Mouse (Mus musculus): ENCODE measurements around the gene Slit3. TPM values are rescaled to one million over a fixed set of nuclear protein-coding genes. Genes with fewer than 3 reads are reported as not detected.

Slit3 gene
- total and polyA plus RNA-seq, 2 experiments from 2014 or later: 5.6 to 15.0 TPM

GRCm38 (mm10) chr11:35403516-35403915 lies 282.5 kb downstream of the Slit3 start:
- H3K27me3 ChIP-seq (ENCODE audit: insufficient read depth, low read length): no peaks in the 10 kb centered on the region
- no peak overlapping the region for H3K27ac ChIP-seq (ENCODE audit: low read depth, low read length)
- H3K9ac ChIP-seq: no peak overlapping the region
- H3K4me3 ChIP-seq (ENCODE audit: low read depth, low read length): no peak overlapping the region
- DNase-seq: no peak
- peak; percentile 49; the same call in 1 of the 2 replicates for ATAC-seq
- 84% methylated on average over 9 of the region's 9 CpGs for WGBS
- no peak overlapping the region for H3K4me2 ChIP-seq (ENCODE audit: low read depth)
- TF ChIP-seq CTCF (IDR thresholded peaks at IDR 0.05; ENCODE audit: low read depth): no peak
- H3K9me3 ChIP-seq (ENCODE audit: low read length): no peaks in the 10 kb centered on the region
- no peaks in the 10 kb centered on the region for H3K36me3 ChIP-seq (ENCODE audit: insufficient read depth)
- H3K4me1 ChIP-seq (ENCODE audit: insufficient read depth): no peaks in the 10 kb centered on the region

DNA sequence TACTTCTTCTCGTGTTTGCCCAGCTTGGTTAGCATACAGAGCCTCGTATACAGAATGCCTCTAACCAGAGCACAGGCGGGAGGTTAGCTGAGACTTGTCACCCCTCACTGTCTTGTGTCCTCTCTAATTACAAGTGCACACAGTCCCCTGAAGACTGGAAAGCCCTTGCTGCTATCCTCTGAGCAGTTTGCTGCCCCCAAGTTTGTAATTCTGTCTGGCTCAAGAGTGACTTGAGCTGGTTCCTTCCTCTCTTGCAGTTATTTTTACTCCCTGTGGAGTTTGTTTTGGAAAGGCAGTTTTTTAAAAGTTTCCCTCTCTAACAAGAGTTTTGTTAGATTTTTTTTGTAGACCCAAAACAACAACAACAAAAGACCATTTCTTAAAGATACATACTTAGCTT lies 285.0 kb downstream of the Slit3 start:
- H3K4me1 ChIP-seq (ENCODE audit: insufficient read depth): no peaks in the 10 kb centered on the region
- TF ChIP-seq CTCF (IDR thresholded peaks at IDR 0.05; ENCODE audit: low read depth): no peak
- H3K4me3 ChIP-seq (ENCODE audit: low read depth, low read length): no peak overlapping the region
- no peak overlapping the region for H3K4me2 ChIP-seq (ENCODE audit: low read depth)
- no peak overlapping the region for H3K27ac ChIP-seq (ENCODE audit: low read depth, low read length)
- 26% methylated on average over 3 of the region's 3 CpGs for WGBS
- ATAC-seq: no peak
- no peaks in the 10 kb centered on the region for H3K27me3 ChIP-seq (ENCODE audit: insufficient read depth, low read length)
- no peaks in the 10 kb centered on the region for H3K9me3 ChIP-seq (ENCODE audit: low read length)
- no peak for DNase-seq
- H3K9ac ChIP-seq: no peak overlapping the region
- no peaks in the 10 kb centered on the region for H3K36me3 ChIP-seq (ENCODE audit: insufficient read depth)

DNA sequence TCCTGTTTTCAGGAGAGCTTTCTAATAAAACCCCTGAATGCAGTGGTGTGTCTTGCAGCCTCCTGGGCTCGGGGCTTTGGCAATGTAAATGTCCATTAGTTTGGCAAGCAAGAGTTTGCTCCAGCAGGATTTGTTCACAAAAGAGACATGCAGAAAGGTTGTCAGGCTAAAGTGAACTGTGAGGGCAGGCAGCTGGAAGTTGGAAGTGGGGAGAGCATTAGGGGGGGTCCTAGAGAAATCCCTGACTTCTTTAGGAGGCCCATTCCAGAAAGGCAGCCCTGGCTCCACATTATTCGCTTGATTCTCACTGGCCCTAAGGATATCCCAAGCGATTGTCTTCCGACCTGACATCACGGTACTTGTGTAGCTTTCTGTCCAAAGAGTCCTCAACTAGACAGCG lies 285.5 kb downstream of the Slit3 start:
- no peak overlapping the region for H3K9ac ChIP-seq
- 36% methylated on average over 6 of the region's 6 CpGs for WGBS
- H3K27me3 ChIP-seq (ENCODE audit: insufficient read depth, low read length): no peaks in the 10 kb centered on the region
- H3K4me1 ChIP-seq (ENCODE audit: insufficient read depth): no peaks in the 10 kb centered on the region
- no peaks in the 10 kb centered on the region for H3K36me3 ChIP-seq (ENCODE audit: insufficient read depth)
- no peak overlapping the region for H3K4me3 ChIP-seq (ENCODE audit: low read depth, low read length)
- no peaks in the 10 kb centered on the region for H3K9me3 ChIP-seq (ENCODE audit: low read length)
- TF ChIP-seq CTCF (IDR thresholded peaks at IDR 0.05; ENCODE audit: low read depth): no peak
- no peak overlapping the region for H3K27ac ChIP-seq (ENCODE audit: low read depth, low read length)
- H3K4me2 ChIP-seq (ENCODE audit: low read depth): no peak overlapping the region
- ATAC-seq: no peak
- DNase-seq: no peak

GRCm38 (mm10) chr11:35407341-35408154 lies 286.5 kb downstream of the Slit3 start:
- TF ChIP-seq CTCF (IDR thresholded peaks at IDR 0.05; ENCODE audit: low read depth): peak; percentile 90
- H3K27me3 ChIP-seq (ENCODE audit: insufficient read depth, low read length): no peaks in the 10 kb centered on the region
- WGBS: 40% methylated on average over 12 of the region's 12 CpGs
- no peak overlapping the region for H3K27ac ChIP-seq (ENCODE audit: low read depth, low read length)
- no peaks in the 10 kb centered on the region for H3K4me1 ChIP-seq (ENCODE audit: insufficient read depth)
- H3K36me3 ChIP-seq (ENCODE audit: insufficient read depth): no peaks in the 10 kb centered on the region
- H3K9me3 ChIP-seq (ENCODE audit: low read length): no peaks in the 10 kb centered on the region
- no peak overlapping the region for H3K4me2 ChIP-seq (ENCODE audit: low read depth)
- no peak overlapping the region for H3K9ac ChIP-seq
- no peak overlapping the region for H3K4me3 ChIP-seq (ENCODE audit: low read depth, low read length)
- peak; percentile 92 for DNase-seq
- peak; percentile 92 for ATAC-seq

- H3K36me3 ChIP-seq (ENCODE audit: insufficient read depth): no peaks in the 10 kb centered on the region
- H3K4me3 ChIP-seq (ENCODE audit: low read depth, low read length): no peak overlapping the region
- no peaks in the 10 kb centered on the region for H3K4me1 ChIP-seq (ENCODE audit: insufficient read depth)
- no peaks in the 10 kb centered on the region for H3K9me3 ChIP-seq (ENCODE audit: low read length)
- no peaks in the 10 kb centered on the region for H3K27me3 ChIP-seq (ENCODE audit: insufficient read depth, low read length)
- WGBS: 70% methylated on average over 3 of the region's 3 CpGs
- no peak overlapping the region for H3K9ac ChIP-seq
- no peak for ATAC-seq
- TF ChIP-seq CTCF (IDR thresholded peaks at IDR 0.05; ENCODE audit: low read depth): no peak
- DNase-seq: no peak
- no peak overlapping the region for H3K27ac ChIP-seq (ENCODE audit: low read depth, low read length)
- H3K4me2 ChIP-seq (ENCODE audit: low read depth): no peak overlapping the region
Observed at GRCm38 (mm10) chr11:35410431-35410830, 289.4 kb downstream of the Slit3 start.

DNA sequence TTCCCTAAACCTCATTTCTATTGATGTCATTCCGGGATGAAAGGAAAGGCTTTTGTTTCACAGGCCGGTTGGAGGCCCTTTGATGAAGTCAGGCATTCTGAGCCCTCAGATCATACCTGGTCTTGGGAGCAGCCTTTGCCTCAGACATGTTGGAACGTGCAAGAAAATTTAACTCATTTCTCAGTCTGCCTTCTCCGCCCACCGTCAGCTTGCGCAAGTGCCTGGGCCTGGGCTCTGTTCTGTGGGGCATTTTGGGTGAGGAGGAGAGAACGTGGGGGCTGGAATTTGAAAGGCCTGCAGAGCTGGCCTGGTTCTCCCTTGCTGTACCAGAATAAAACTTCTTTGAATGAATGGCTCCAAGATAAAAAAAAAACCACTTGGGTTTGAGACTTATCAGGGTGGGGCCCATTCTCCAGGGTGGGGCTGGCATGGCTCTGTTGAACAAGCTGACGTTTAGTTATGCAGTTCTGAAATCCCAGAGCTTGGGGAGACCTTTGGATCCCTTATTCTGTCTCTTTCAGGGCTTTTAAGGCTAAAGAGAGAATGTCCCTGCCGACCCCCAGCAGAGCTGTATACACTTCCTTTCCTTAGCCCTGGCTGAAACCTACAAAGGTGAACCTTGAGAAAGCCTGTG lies 294.9 kb downstream of the Slit3 start:
- Histone ChIP-seq H3K36me3 (ENCODE audit: insufficient read depth) (no peaks in the 10 kb centered on the region), H3K9me3 (ENCODE audit: low read length) (no peaks in the 10 kb centered on the region), H3K9ac (no peak overlapping the region), H3K4me2 (ENCODE audit: low read depth) (no peak overlapping the region), H3K4me1 (ENCODE audit: insufficient read depth) (no peaks in the 10 kb centered on the region), H3K27me3 (ENCODE audit: insufficient read depth, low read length) (no peaks in the 10 kb centered on the region), H3K27ac (ENCODE audit: low read depth, low read length) (no peak overlapping the region), H3K4me3 (ENCODE audit: low read depth, low read length) (no peak overlapping the region)
- DNase-seq (no peak), ATAC-seq (no peak)
- 49% methylated on average over 9 of the region's 9 CpGs for WGBS
- no peak for TF ChIP-seq CTCF (IDR thresholded peaks at IDR 0.05; ENCODE audit: low read depth)

- Histone ChIP-seq H3K9me3 (ENCODE audit: low read length) (no peaks in the 10 kb centered on the region), H3K4me1 (ENCODE audit: insufficient read depth) (no peaks in the 10 kb centered on the region), H3K4me2 (ENCODE audit: low read depth) (no peak overlapping the region), H3K36me3 (ENCODE audit: insufficient read depth) (no peaks in the 10 kb centered on the region), H3K9ac (no peak overlapping the region), H3K27me3 (ENCODE audit: insufficient read depth, low read length) (no peaks in the 10 kb centered on the region), H3K4me3 (ENCODE audit: low read depth, low read length) (no peak overlapping the region), H3K27ac (ENCODE audit: low read depth, low read length) (no peak overlapping the region)
- DNase-seq (no peak), ATAC-seq (peak; percentile 34)
- WGBS: 36% methylated on average over 14 of the region's 14 CpGs
- no peak for TF ChIP-seq CTCF (IDR thresholded peaks at IDR 0.05; ENCODE audit: low read depth)
Observed at GRCm38 (mm10) chr11:35416402-35417093, 295.5 kb downstream of the Slit3 start.

Data from forebrain, postnatal 0 days (tissue).